Mouse (Mus musculus): ENCODE results near the gene Bbs10.

Gene Bbs10

GRCm38 (mm10) chr10:111298140-111299098 is at the start of gene Bbs10:
Gene Bbs10, plus strand, starts transcription at chr10:111298679.
- peak; percentile 100 for DNase-seq (ENCODE audit: low read depth)

GRCm38 (mm10) chr10:111250192-111250591 is 48.3 kb upstream of the Bbs10 start:
- no peak for DNase-seq (ENCODE audit: low read depth)

GRCm38 (mm10) chr10:111251666-111252065 is 46.8 kb upstream of the Bbs10 start:
- DNase-seq (ENCODE audit: low read depth) = no peak

- no peak for DNase-seq (ENCODE audit: low read depth)
Observed at GRCm38 (mm10) chr10:111255228-111255627, 43.3 kb upstream of the Bbs10 start.

- DNase-seq (ENCODE audit: low read depth) = peak; percentile 61
Observed at GRCm38 (mm10) chr10:111256156-111256555, 42.3 kb upstream of the Bbs10 start.

GRCm38 (mm10) chr10:111257358-111257757 is 41.1 kb upstream of the Bbs10 start:
- peak; percentile 74 for DNase-seq (ENCODE audit: low read depth)

- no peak for DNase-seq (ENCODE audit: low read depth)
Observed at GRCm38 (mm10) chr10:111258256-111258655, 40.2 kb upstream of the Bbs10 start.

GRCm38 (mm10) chr10:111271687-111272086 is 26.8 kb upstream of the Bbs10 start:
- no peak for DNase-seq (ENCODE audit: low read depth)

GRCm38 (mm10) chr10:111272905-111273304 is 25.6 kb upstream of the Bbs10 start:
- DNase-seq (ENCODE audit: low read depth) = no peak

GRCm38 (mm10) chr10:111273463-111274088 is 24.9 kb upstream of the Bbs10 start:
- no peak for DNase-seq (ENCODE audit: low read depth)

GRCm38 (mm10) chr10:111275822-111276221 is 22.7 kb upstream of the Bbs10 start:
- no peak for DNase-seq (ENCODE audit: low read depth)

GRCm38 (mm10) chr10:111297631-111298030 is 848 bp upstream of the Bbs10 start:
- no peak for DNase-seq (ENCODE audit: low read depth)

GRCm38 (mm10) chr10:111299591-111299990 is 1.1 kb downstream of the Bbs10 start:
- peak; percentile 76 for DNase-seq (ENCODE audit: low read depth)

- DNase-seq (ENCODE audit: low read depth) = no peak
Observed at GRCm38 (mm10) chr10:111301041-111301440, 2.6 kb downstream of the Bbs10 start.

- no peak for DNase-seq (ENCODE audit: low read depth)
Observed at GRCm38 (mm10) chr10:111302486-111302885, 4.0 kb downstream of the Bbs10 start.

- no peak for DNase-seq (ENCODE audit: low read depth)
Observed at GRCm38 (mm10) chr10:111308850-111309501, 10.5 kb downstream of the Bbs10 start.

GRCm38 (mm10) chr10:111313282-111313681 is 14.8 kb downstream of the Bbs10 start:
- no peak for DNase-seq (ENCODE audit: low read depth)

GRCm38 (mm10) chr10:111314636-111315395 is 16.3 kb downstream of the Bbs10 start:
- DNase-seq (ENCODE audit: low read depth) = peak; percentile 90

- DNase-seq (ENCODE audit: low read depth) = no peak
Observed at GRCm38 (mm10) chr10:111315940-111316339, 17.5 kb downstream of the Bbs10 start.

GRCm38 (mm10) chr10:111318021-111318420 is 19.5 kb downstream of the Bbs10 start:
- no peak for DNase-seq (ENCODE audit: low read depth)

- no peak for DNase-seq (ENCODE audit: low read depth)
Observed at GRCm38 (mm10) chr10:111318805-111319500, 20.5 kb downstream of the Bbs10 start.
